Mouse (Mus musculus) thymus, postnatal 25 days (tissue): ENCODE measurements at regions not wholly inside any gene's neighbourhood (a gene's known extent, or its start where the extent isn't known, plus 50 kb on each side); places are given as distances from the start of the nearest gene placed in this dataset.

Experiments used
- DNase-seq: peaks from one replicate; pipeline ENCODE4 v3.0.0; 2022

- no peak for DNase-seq
These were observed 120.8 kb upstream of the Gm26657 start for GRCm38 (mm10) chr4:56619054-56619453.

GRCm38 (mm10) chr4:56618433-56618832, 121.4 kb upstream of the Gm26657 start:
- no peak for DNase-seq

- no peak for DNase-seq
These were observed 122.1 kb upstream of the Gm26657 start for GRCm38 (mm10) chr4:56617661-56618360.

- DNase-seq = no peak
These were observed 127.5 kb upstream of the Gm26657 start for GRCm38 (mm10) chr4:56612325-56612724.

GRCm38 (mm10) chr4:56611751-56612150, 128.1 kb upstream of the Gm26657 start:
- no peak for DNase-seq

- no peak for DNase-seq
These were observed 129.6 kb upstream of the Gm26657 start for GRCm38 (mm10) chr4:56610273-56610672.

- no peak for DNase-seq
These were observed 131.2 kb upstream of the Gm26657 start for GRCm38 (mm10) chr4:56608701-56609100.

- no peak for DNase-seq
These were observed 141.5 kb upstream of the Gm26657 start for GRCm38 (mm10) chr4:56598398-56598797.

GRCm38 (mm10) chr4:56597931-56598330, 141.9 kb upstream of the Gm26657 start:
- no peak for DNase-seq

- no peak for DNase-seq
These were observed 157.5 kb upstream of the Gm26657 start for GRCm38 (mm10) chr4:56582405-56582804.

GRCm38 (mm10) chr4:56576837-56577548, 162.9 kb upstream of the Gm26657 start:
- no peak for DNase-seq

- DNase-seq = no peak
These were observed 187.7 kb upstream of the Gm26657 start for GRCm38 (mm10) chr4:56552126-56552525.

GRCm38 (mm10) chr4:56533344-56533985, 206.4 kb upstream of the Gm26657 start:
- no peak for DNase-seq

- DNase-seq = no peak
These were observed 206.9 kb upstream of the Gm26657 start for GRCm38 (mm10) chr4:56532921-56533320.

- DNase-seq = no peak
These were observed 211.3 kb upstream of the Gm26657 start for GRCm38 (mm10) chr4:56528571-56528970.

GRCm38 (mm10) chr4:56524430-56524985, 215.4 kb upstream of the Gm26657 start:
- DNase-seq = no peak

GRCm38 (mm10) chr4:56507770-56508169, 232.1 kb upstream of the Gm26657 start:
- DNase-seq = no peak

- DNase-seq = no peak
These were observed 233.1 kb upstream of the Gm26657 start for GRCm38 (mm10) chr4:56506786-56507185.

GRCm38 (mm10) chr4:56506067-56506466, 233.8 kb upstream of the Gm26657 start:
- DNase-seq = no peak

- DNase-seq = peak; percentile 4
These were observed 247.2 kb upstream of the Gm26657 start for GRCm38 (mm10) chr4:56492537-56493221.

GRCm38 (mm10) chr4:56489361-56489760, 250.5 kb upstream of the Gm26657 start:
- DNase-seq = no peak

- DNase-seq = no peak
These were observed 256.2 kb upstream of the Gm26657 start for GRCm38 (mm10) chr4:56483708-56484107.

- DNase-seq = no peak
These were observed 283.1 kb upstream of the Gm26657 start for GRCm38 (mm10) chr4:56456788-56457187.
